ENCODE assay signal across 8 mouse cellular contexts in genomic region chr7:127912938-127913337, GRCm38 (mm10). TPM values are rescaled to one million over a fixed set of nuclear protein-coding genes. Genes with fewer than 3 reads are reported as not detected.
DNase-seq lines count a peak whose midpoint lies in the region; ATAC-seq and TF ChIP-seq lines count a peak whose summit lies in the region.
"Had no signal": no experiment of that assay in that cellular context is flagged by ENCODE, and none has a peak within 500 bp of the region (broad histone marks: within the 10 kb centered on the region; RNA-seq: fewer than 3 reads in every experiment).

No protein-coding gene starts in this region.

- H3K27ac ChIP-seq in embryonic facial prominence, embryonic 15.5 days (replicated peaks), result peak overlapping the region; percentile 92; the same call in 1 of the 2 replicates
- H3K27ac ChIP-seq in limb, embryonic 10.5 days, result peak overlapping the region; percentile 88
- H3K27ac ChIP-seq in neural tube, embryonic 15.5 days (replicated peaks), result peak overlapping the region; percentile 82

- H3K9me3 ChIP-seq in embryonic facial prominence, embryonic 15.5 days (replicated peaks), result no peaks in the 10 kb centered on the region
- no peaks in the 10 kb centered on the region for H3K9me3 ChIP-seq in limb, embryonic 10.5 days (replicated peaks)
- H3K9me3 ChIP-seq in neural tube, embryonic 15.5 days (replicated peaks), result no peaks in the 10 kb centered on the region

- TF ChIP-seq POLR2A in lung, adult 2 months (IDR thresholded peaks at IDR 0.05; ENCODE audit: borderline replicate concordance, extremely low read depth, low read depth, low read length), result peak; percentile 9; the same call in 1 of the 2 replicates

- H3K9ac ChIP-seq in embryonic facial prominence, embryonic 15.5 days, result peak overlapping the region; percentile 72; the same call in 1 of the 2 replicates
- peak overlapping the region; percentile 74 for H3K9ac ChIP-seq in neural tube, embryonic 15.5 days (replicated peaks)

- ATAC-seq in embryonic facial prominence, embryonic 15.5 days (ENCODE audit: insufficient number of reproducible peaks, low FRiP score, low TSS enrichment, low read depth), result no peak
- no peak for ATAC-seq in neural tube, embryonic 15.5 days (ENCODE audit: low FRiP score)

- peak overlapping the region; percentile 61 for H3K4me2 ChIP-seq in embryonic facial prominence, embryonic 15.5 days (replicated peaks)
- peak overlapping the region; percentile 70 for H3K4me2 ChIP-seq in neural tube, embryonic 15.5 days

- WGBS in lung, adult 2 months, result 5% methylated on average over 4 of the region's 4 CpGs
- 15% methylated on average over 4 of the region's 4 CpGs for WGBS in embryonic facial prominence, embryonic 15.5 days
- WGBS in limb, embryonic 10.5 days, result 38% methylated on average over 4 of the region's 4 CpGs
- 34% methylated on average over 4 of the region's 4 CpGs for WGBS in neural tube, embryonic 15.5 days

- H3K4me1 ChIP-seq in lung, adult 2 months (ENCODE audit: control insufficient read depth, insufficient read depth, low read length), result no peaks in the 10 kb centered on the region
- H3K4me1 ChIP-seq in embryonic facial prominence, embryonic 15.5 days, result peaks cover 14% of the 10 kb centered on the region
- H3K4me1 ChIP-seq in limb, embryonic 10.5 days, result peaks cover 12% of the 10 kb centered on the region
- peaks cover 15% of the 10 kb centered on the region for H3K4me1 ChIP-seq in neural tube, embryonic 15.5 days

- H3K4me3 ChIP-seq in lung, adult 2 months (replicated peaks; ENCODE audit: extremely low read depth, low read depth, low read length), result peak overlapping the region; percentile 73
- peak overlapping the region; percentile 94 for H3K4me3 ChIP-seq in embryonic facial prominence, embryonic 15.5 days (replicated peaks)
- peak overlapping the region; percentile 87 for H3K4me3 ChIP-seq in limb, embryonic 10.5 days
- peak overlapping the region; percentile 86 for H3K4me3 ChIP-seq in neural tube, embryonic 15.5 days (replicated peaks)

- peaks cover 44% of the 10 kb centered on the region for H3K36me3 ChIP-seq in embryonic facial prominence, embryonic 15.5 days
- H3K36me3 ChIP-seq in limb, embryonic 10.5 days, result peaks cover 55% of the 10 kb centered on the region
- peaks cover 43% of the 10 kb centered on the region for H3K36me3 ChIP-seq in neural tube, embryonic 15.5 days

- no peaks in the 10 kb centered on the region for H3K27me3 ChIP-seq in embryonic facial prominence, embryonic 15.5 days
- no peaks in the 10 kb centered on the region for H3K27me3 ChIP-seq in limb, embryonic 10.5 days (ENCODE audit: low read depth, poor library complexity, severe bottlenecking)
- no peaks in the 10 kb centered on the region for H3K27me3 ChIP-seq in neural tube, embryonic 15.5 days (replicated peaks)

- DNase-seq in lung, adult 2 months, result no peak
- DNase-seq in lung, postnatal 14 days, result no peak
- no peak for DNase-seq in limb, embryonic 10.5 days (ENCODE audit: low spot score)
- DNase-seq in embryo, embryonic 10 days (ENCODE audit: low spot score), result no peak
- DNase-seq in c-Kit-positive CD71-positive TER-119-positive erythroid progenitor cells, embryonic 14.5 days (ENCODE audit: low spot score), result no peak

- TF ChIP-seq CTCF in lung, adult 2 months (IDR thresholded peaks at IDR 0.05; ENCODE audit: insufficient read depth, low read length), result no peak

RNA-seq across cellular contexts. Expression of gene Kat8, which starts 0.6 kb away (rescaled TPM):
- 10.4 and 12.5 TPM in 2 replicates for polyA plus RNA-seq in lung, adult 2 months (2012; rRNA removed)
- polyA plus RNA-seq in embryonic facial prominence, embryonic 15.5 days (2015; fragmentation: Nextera tagmentation; extraction: Ambion mirVana), result 39.8 and 40.2 TPM in 2 replicates
- polyA plus RNA-seq in limb, embryonic 10.5 days (2016; fragmentation: Nextera tagmentation; extraction: Ambion mirVana), result 48.0 and 53.0 TPM in 2 replicates
- 41.3 and 46.1 TPM in 2 replicates for polyA plus RNA-seq in neural tube, embryonic 15.5 days (2015; fragmentation: Nextera tagmentation; extraction: Ambion mirVana)

RNA-seq across cellular contexts. Expression of gene Bckdk, which starts 9.1 kb away (rescaled TPM):
- 72.7 and 94.7 TPM in 2 replicates for polyA plus RNA-seq in lung, adult 2 months (2012; rRNA removed)
- polyA plus RNA-seq in embryonic facial prominence, embryonic 15.5 days (2015; fragmentation: Nextera tagmentation; extraction: Ambion mirVana), result 108 and 112 TPM in 2 replicates
- 130 and 137 TPM in 2 replicates for polyA plus RNA-seq in limb, embryonic 10.5 days (2016; fragmentation: Nextera tagmentation; extraction: Ambion mirVana)
- 58.2 and 66.7 TPM in 2 replicates for polyA plus RNA-seq in neural tube, embryonic 15.5 days (2015; fragmentation: Nextera tagmentation; extraction: Ambion mirVana)

RNA-seq across cellular contexts. Expression of gene Prss8, which starts 17.0 kb away (rescaled TPM):
- polyA plus RNA-seq in lung, adult 2 months (2012; rRNA removed), result 157 and 158 TPM in 2 replicates
- polyA plus RNA-seq in embryonic facial prominence, embryonic 15.5 days (2015; fragmentation: Nextera tagmentation; extraction: Ambion mirVana), result 15.8 and 17.2 TPM in 2 replicates
- 6.3 and 7.2 TPM in 2 replicates for polyA plus RNA-seq in limb, embryonic 10.5 days (2016; fragmentation: Nextera tagmentation; extraction: Ambion mirVana)
- polyA plus RNA-seq in neural tube, embryonic 15.5 days (2015; fragmentation: Nextera tagmentation; extraction: Ambion mirVana), result 0.40 and 5.1 TPM in 2 replicates
- polyA plus RNA-seq: inflammation-experienced regulatory T-cells, adult 6 months had no signal

RNA-seq across cellular contexts. Expression of gene Vkorc1, which starts 17.5 kb away (rescaled TPM):
- 176 and 201 TPM in 2 replicates for polyA plus RNA-seq in lung, adult 2 months (2012; rRNA removed)
- polyA plus RNA-seq in embryonic facial prominence, embryonic 15.5 days (2015; fragmentation: Nextera tagmentation; extraction: Ambion mirVana), result 234 and 262 TPM in 2 replicates
- polyA plus RNA-seq in limb, embryonic 10.5 days (2016; fragmentation: Nextera tagmentation; extraction: Ambion mirVana), result 48.3 and 51.8 TPM in 2 replicates
- polyA plus RNA-seq in neural tube, embryonic 15.5 days (2015; fragmentation: Nextera tagmentation; extraction: Ambion mirVana), result 86.2 and 96.0 TPM in 2 replicates

RNA-seq across cellular contexts. Expression of gene Gm21974, which starts 17.7 kb away (rescaled TPM):
- polyA plus RNA-seq in lung, adult 2 months (2012; rRNA removed), result not detected in 2 replicates
- polyA plus RNA-seq in embryonic facial prominence, embryonic 15.5 days (2015; fragmentation: Nextera tagmentation; extraction: Ambion mirVana), result not detected in 2 replicates
- not detected in 2 replicates for polyA plus RNA-seq in limb, embryonic 10.5 days (2016; fragmentation: Nextera tagmentation; extraction: Ambion mirVana)
- not detected in 2 replicates for polyA plus RNA-seq in neural tube, embryonic 15.5 days (2015; fragmentation: Nextera tagmentation; extraction: Ambion mirVana)
- polyA plus RNA-seq: inflammation-experienced regulatory T-cells, adult 6 months had no signal
